Mouse (Mus musculus): ENCODE data around the gene Ccnt2. TPM values are rescaled to one million over a fixed set of nuclear protein-coding genes. Genes with fewer than 3 reads are reported as not detected.

Ccnt2 gene
- total and polyA plus RNA-seq, 2 experiments, result 9.4 to 28.8 TPM

DNA sequence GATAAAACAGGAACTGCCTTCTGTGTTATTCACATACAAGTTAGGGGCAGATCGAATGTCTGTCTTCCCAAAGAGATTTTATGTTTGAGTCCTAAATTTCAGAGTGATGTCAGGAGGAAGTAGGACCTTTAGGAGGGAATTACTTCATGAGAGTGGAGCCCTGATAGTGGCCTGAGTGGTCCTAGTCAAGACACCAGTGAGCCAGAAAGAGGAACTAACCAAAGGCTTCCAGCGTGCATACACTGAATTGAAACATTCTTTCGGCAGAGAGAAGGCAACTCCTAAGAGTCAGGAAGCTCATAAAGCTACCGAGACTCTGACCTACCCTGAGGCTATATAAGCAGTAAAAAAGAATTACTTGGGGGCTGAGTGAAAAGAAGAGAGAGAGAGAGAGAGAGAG lies 62.7 kb downstream of the Ccnt2 start:
- no peaks in the 10 kb centered on the region for H3K4me1 ChIP-seq (ENCODE audit: control insufficient read depth, insufficient read depth, low read length)
- no peak overlapping the region for H3K9ac ChIP-seq (ENCODE audit: low read depth, low read length)
- H3K79me2 ChIP-seq (ENCODE audit: control insufficient read depth, insufficient read depth, low read length), result no peaks in the 10 kb centered on the region
- H3K4me3 ChIP-seq (ENCODE audit: insufficient read depth, low read depth, low read length), result no peak overlapping the region
- 71% methylated on average over 4 of the region's 4 CpGs for WGBS
- DNase-seq (ENCODE audit: extremely low read depth, low read depth, low spot score), result no peak
- no peak overlapping the region for H3K27ac ChIP-seq (replicated peaks; ENCODE audit: insufficient read depth, low read depth, low read length)
- H3K27me3 ChIP-seq (ENCODE audit: control insufficient read depth, insufficient read depth, low read length), result no peaks in the 10 kb centered on the region
- H3K36me3 ChIP-seq (ENCODE audit: control insufficient read depth, insufficient read depth, low read length), result no peaks in the 10 kb centered on the region
- TF ChIP-seq POLR2A (IDR thresholded peaks at IDR 0.05; ENCODE audit: extremely low read depth, insufficient read depth, low read length) (no peak), CTCF (IDR thresholded peaks at IDR 0.05; ENCODE audit: low read depth, low read length) (no peak)

DNA sequence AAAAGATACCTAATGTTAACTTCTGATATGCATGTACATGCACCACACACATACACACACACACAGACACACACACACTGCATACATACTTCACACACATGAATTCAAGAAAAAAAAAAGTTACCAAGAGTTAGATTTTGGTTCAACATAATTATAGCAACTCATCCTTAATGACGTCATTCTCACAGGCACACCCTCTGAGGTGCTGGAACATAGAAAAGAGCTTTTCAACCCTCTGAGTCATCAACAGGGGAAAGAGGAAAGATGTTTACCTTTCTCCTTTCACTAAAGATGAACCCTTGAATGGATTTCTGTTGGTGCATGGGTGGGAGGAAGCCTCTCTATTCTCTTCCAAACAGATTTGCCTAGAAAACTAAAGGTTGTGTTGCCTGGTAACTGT lies 64.6 kb downstream of the Ccnt2 start:
- WGBS, result 82% methylated on average over 1 of the region's 1 CpGs

DNA sequence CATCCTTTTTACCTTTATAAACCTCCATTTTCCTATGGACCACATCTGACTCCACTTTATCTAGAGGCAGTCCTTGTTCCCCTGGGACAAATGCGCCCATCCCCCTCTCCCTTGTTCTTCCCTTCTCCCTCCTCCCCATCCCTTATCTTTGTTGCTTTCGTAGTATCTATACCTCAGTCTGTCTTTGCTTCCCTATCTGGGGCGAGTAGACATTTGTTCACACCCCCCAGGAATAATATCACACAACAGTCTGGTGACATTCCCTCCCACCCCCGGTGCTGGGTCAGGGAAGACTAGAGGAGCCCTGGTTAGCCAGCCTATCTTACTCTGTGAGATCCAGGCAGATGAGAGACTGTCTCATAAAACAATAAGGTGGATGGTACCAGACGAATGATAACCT lies 71.5 kb downstream of the Ccnt2 start:
- Histone ChIP-seq H3K36me3 (ENCODE audit: control insufficient read depth, insufficient read depth, low read length) (no peaks in the 10 kb centered on the region), H3K27me3 (ENCODE audit: control insufficient read depth, insufficient read depth, low read length) (no peaks in the 10 kb centered on the region), H3K27ac (replicated peaks; ENCODE audit: insufficient read depth, low read depth, low read length) (no peak overlapping the region), H3K9ac (ENCODE audit: low read depth, low read length) (no peak overlapping the region), H3K4me1 (ENCODE audit: control insufficient read depth, insufficient read depth, low read length) (no peaks in the 10 kb centered on the region), H3K79me2 (ENCODE audit: control insufficient read depth, insufficient read depth, low read length) (no peaks in the 10 kb centered on the region), H3K4me3 (ENCODE audit: insufficient read depth, low read depth, low read length) (no peak overlapping the region)
- DNase-seq (ENCODE audit: extremely low read depth, low read depth, low spot score), result no peak
- 84% methylated on average over 5 of the region's 5 CpGs for WGBS
- TF ChIP-seq POLR2A (IDR thresholded peaks at IDR 0.05; ENCODE audit: extremely low read depth, insufficient read depth, low read length), result no peak
- TF ChIP-seq CTCF (IDR thresholded peaks at IDR 0.05; ENCODE audit: low read depth, low read length), result no peak

More for the DNA sequence above, 64.6 kb downstream of the Ccnt2 start:
- Histone ChIP-seq H3K9ac (ENCODE audit: low read depth, low read length) (no peak overlapping the region), H3K27me3 (ENCODE audit: control insufficient read depth, insufficient read depth, low read length) (no peaks in the 10 kb centered on the region), H3K4me3 (ENCODE audit: insufficient read depth, low read depth, low read length) (no peak overlapping the region), H3K79me2 (ENCODE audit: control insufficient read depth, insufficient read depth, low read length) (no peaks in the 10 kb centered on the region), H3K36me3 (ENCODE audit: control insufficient read depth, insufficient read depth, low read length) (no peaks in the 10 kb centered on the region), H3K27ac (replicated peaks; ENCODE audit: insufficient read depth, low read depth, low read length) (no peak overlapping the region), H3K4me1 (ENCODE audit: control insufficient read depth, insufficient read depth, low read length) (no peaks in the 10 kb centered on the region)
- no peak for DNase-seq (ENCODE audit: extremely low read depth, low read depth, low spot score)
- no peak for TF ChIP-seq CTCF (IDR thresholded peaks at IDR 0.05; ENCODE audit: low read depth, low read length)
- TF ChIP-seq POLR2A (IDR thresholded peaks at IDR 0.05; ENCODE audit: extremely low read depth, insufficient read depth, low read length), result no peak

DNA sequence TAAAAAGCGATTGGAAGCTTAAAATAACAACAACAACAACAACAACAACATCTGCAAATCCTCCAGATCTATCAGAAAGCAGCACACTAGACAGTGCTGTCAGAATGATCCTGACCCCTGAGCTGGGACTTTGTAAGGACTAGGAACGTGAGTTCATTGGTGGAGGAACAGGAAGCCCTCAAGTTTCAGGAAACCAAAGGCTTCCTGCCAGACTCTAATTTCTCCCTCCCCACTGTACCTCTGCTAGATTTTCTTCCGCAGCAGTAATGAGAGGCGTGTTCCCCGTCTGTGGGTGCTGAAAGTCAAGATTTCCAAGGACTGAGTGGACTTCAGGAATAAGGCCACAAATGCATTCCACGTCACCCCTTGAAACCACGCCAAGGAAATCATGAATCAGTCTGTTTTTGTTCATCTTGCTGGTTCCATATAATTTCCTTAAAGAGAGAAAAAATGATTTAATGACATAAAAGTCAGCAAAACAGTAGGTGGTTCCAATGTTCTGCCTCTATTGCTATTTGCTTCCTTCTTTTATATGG lies 76.2 kb downstream of the Ccnt2 start:
- Histone ChIP-seq H3K4me3 (ENCODE audit: insufficient read depth, low read depth, low read length) (no peak overlapping the region), H3K36me3 (ENCODE audit: control insufficient read depth, insufficient read depth, low read length) (no peaks in the 10 kb centered on the region), H3K27ac (replicated peaks; ENCODE audit: insufficient read depth, low read depth, low read length) (no peak overlapping the region), H3K9ac (ENCODE audit: low read depth, low read length) (no peak overlapping the region), H3K4me1 (ENCODE audit: control insufficient read depth, insufficient read depth, low read length) (no peaks in the 10 kb centered on the region), H3K27me3 (ENCODE audit: control insufficient read depth, insufficient read depth, low read length) (no peaks in the 10 kb centered on the region), H3K79me2 (ENCODE audit: control insufficient read depth, insufficient read depth, low read length) (no peaks in the 10 kb centered on the region)
- no peak for DNase-seq (ENCODE audit: extremely low read depth, low read depth, low spot score)
- 68% methylated on average over 7 of the region's 7 CpGs for WGBS
- no peak for TF ChIP-seq CTCF (IDR thresholded peaks at IDR 0.05; ENCODE audit: low read depth, low read length)
- no peak for TF ChIP-seq POLR2A (IDR thresholded peaks at IDR 0.05; ENCODE audit: extremely low read depth, insufficient read depth, low read length)

DNA sequence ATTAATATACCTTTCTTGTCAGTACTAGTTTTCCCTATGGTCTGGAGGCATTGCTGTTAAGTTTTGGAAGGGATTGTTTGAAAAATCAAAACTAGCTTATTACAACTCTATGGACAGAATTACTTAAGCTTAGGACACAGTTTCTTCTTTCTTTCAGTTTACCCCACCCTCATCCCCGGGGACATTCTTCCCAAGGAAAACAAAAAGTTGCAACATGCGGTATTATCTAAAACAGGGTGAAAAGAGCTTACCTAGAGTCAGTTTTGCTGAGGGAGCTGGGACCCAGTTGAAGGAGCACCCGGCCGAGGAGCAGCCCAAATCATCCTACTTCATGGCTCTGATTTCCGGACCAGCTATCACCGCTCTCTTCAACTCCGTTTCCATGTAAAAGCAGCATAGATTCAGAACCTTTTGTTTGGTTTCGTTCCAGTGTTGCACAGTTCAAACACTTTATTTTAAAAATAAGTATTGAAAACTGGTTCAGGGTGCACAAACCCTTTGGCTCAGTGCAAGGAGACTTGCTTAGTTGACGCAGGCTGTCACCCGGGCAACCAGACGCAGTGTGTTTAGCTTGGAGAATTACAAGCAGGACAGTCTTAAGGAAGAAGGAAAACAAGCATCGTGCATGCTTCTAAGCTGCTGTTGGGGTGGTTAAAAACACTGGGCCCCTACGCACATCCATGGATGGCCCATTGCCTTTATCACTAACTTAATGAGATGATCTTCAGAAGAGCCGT lies 80.7 kb downstream of the Ccnt2 start, which contains the start of gene Map3k19:
Gene Map3k19 (minus strand): TSS at position 546 of the 737 bp plus-strand sequence.
- H3K9ac ChIP-seq (ENCODE audit: low read depth, low read length), result no peak within 1 kb of the TSS
- H3K36me3 ChIP-seq (ENCODE audit: control insufficient read depth, insufficient read depth, low read length), result no peaks in the 10 kb centered on the region
- TF ChIP-seq CTCF (IDR thresholded peaks at IDR 0.05; ENCODE audit: low read depth, low read length) (no peak), POLR2A (IDR thresholded peaks at IDR 0.05; ENCODE audit: extremely low read depth, insufficient read depth, low read length) (no peak)
- H3K79me2 ChIP-seq (ENCODE audit: control insufficient read depth, insufficient read depth, low read length), result no peaks in the 10 kb centered on the region
- no peak within 1 kb of the TSS for H3K4me3 ChIP-seq (ENCODE audit: insufficient read depth, low read depth, low read length)
- no peak within 1 kb of the TSS for H3K27ac ChIP-seq (replicated peaks; ENCODE audit: insufficient read depth, low read depth, low read length)
- H3K4me1 ChIP-seq (ENCODE audit: control insufficient read depth, insufficient read depth, low read length), result no peaks in the 10 kb centered on the region
- 84% methylated on average over 14 of the region's 14 CpGs for whole genome bisulfite sequencing
- no peaks in the 10 kb centered on the region for H3K27me3 ChIP-seq (ENCODE audit: control insufficient read depth, insufficient read depth, low read length)
- DNase-seq (ENCODE audit: extremely low read depth, low read depth, low spot score), result no peak

Other genes with a start within 250 kb of the Ccnt2 start
- 0.09 and 0.20 TPM in 2 replicates for gene Tmem163, start 94.6 kb upstream of the Ccnt2 start, total RNA-seq (2014; rRNA removed)
- 0.17 and 0.35 TPM in 2 replicates for gene Tmem163, start 94.6 kb upstream of the Ccnt2 start, polyA plus RNA-seq (2012; rRNA removed)
- gene Acmsd, start 44.8 kb upstream of the Ccnt2 start, total RNA-seq (2014; rRNA removed), result 19.6 and 48.2 TPM in 2 replicates
- gene Acmsd, start 44.8 kb upstream of the Ccnt2 start, polyA plus RNA-seq (2012; rRNA removed), result 5.6 and 6.9 TPM in 2 replicates
- gene Map3k19, start 80.9 kb downstream of the Ccnt2 start, total RNA-seq (2014; rRNA removed), result 0.07 TPM in 1 of 2 replicates, not detected in the other
- 0.07 TPM in 1 of 2 replicates, not detected in the other for gene Map3k19, start 80.9 kb downstream of the Ccnt2 start, polyA plus RNA-seq (2012; rRNA removed)
- 24.0 and 26.0 TPM in 2 replicates for gene Rab3gap1, start 94.6 kb downstream of the Ccnt2 start, total RNA-seq (2014; rRNA removed)
- 8.0 and 11.9 TPM in 2 replicates for gene Rab3gap1, start 94.6 kb downstream of the Ccnt2 start, polyA plus RNA-seq (2012; rRNA removed)

All from liver, adult 2 months (tissue).